Mouse (Mus musculus): ENCODE results near the gene Mettl9.

The Mettl9 gene

GRCm38 (mm10) chr7:121093026-121093425 is 58.8 kb downstream of the Mettl9 start:
- DNase-seq (ENCODE audit: extremely low spot score, low spot score): no peak

GRCm38 (mm10) chr7:121098614-121099389 is 64.6 kb downstream of the Mettl9 start:
- no peak for DNase-seq (ENCODE audit: extremely low spot score, low spot score)

GRCm38 (mm10) chr7:121107851-121108250 is 73.6 kb downstream of the Mettl9 start:
- DNase-seq (ENCODE audit: extremely low spot score, low spot score): no peak

GRCm38 (mm10) chr7:121111321-121111720 is 77.1 kb downstream of the Mettl9 start:
- DNase-seq (ENCODE audit: extremely low spot score, low spot score): no peak

GRCm38 (mm10) chr7:121111762-121112161 is 77.5 kb downstream of the Mettl9 start:
- DNase-seq (ENCODE audit: extremely low spot score, low spot score): no peak

GRCm38 (mm10) chr7:121120143-121120818 is 86.0 kb downstream of the Mettl9 start:
- peak; percentile 81 for DNase-seq (ENCODE audit: extremely low spot score, low spot score)
